Mouse (Mus musculus) liver, adult 2 months (tissue): ENCODE data around the gene Krtap9-3.

Source experiments
- CTCF ChIP-seq: fragments of 200-500 bp; IDR thresholded peaks from 2 replicates; pipeline ENCODE4 v1.5.1; 2011; ENCODE audit warnings: low read depth, low read length, control low read depth
- POLR2A ChIP-seq: fragments of 200-500 bp; IDR thresholded peaks from 2 replicates; pipeline ENCODE4 v1.6.1; 2011; ENCODE audit warnings: low read length, control low read depth; ENCODE audit not compliant: insufficient read depth; ENCODE audit errors: extremely low read depth

- TF ChIP-seq POLR2A, result no peak
- TF ChIP-seq CTCF, result no peak
These were observed 17.0 kb upstream of the Krtap9-3 start, which contains the start of gene Krtap2-4 for GRCm38 (mm10) chr11:99614796-99615363.
